Mouse (Mus musculus): ENCODE measurements at regions not wholly inside any gene's neighbourhood (a gene's known extent, or its start where the extent isn't known, plus 50 kb on each side); places are given as distances from the start of the nearest gene placed in this dataset.

GRCm38 (mm10) chr15:36909494-36909893, 98.1 kb downstream of the Zfp706 start:
- DNase-seq (ENCODE audit: low spot score) = no peak
- WGBS = 82% methylated on average over 3 of the region's 3 CpGs
- H3K27ac ChIP-seq (replicated peaks; ENCODE audit: low read depth, low read length) = no peak overlapping the region

GRCm38 (mm10) chr15:36906789-36907188, 100.8 kb downstream of the Zfp706 start:
- WGBS = 89% methylated on average over 5 of the region's 5 CpGs
- H3K4me3 ChIP-seq (replicated peaks; ENCODE audit: low read length) = no peak overlapping the region
- no peaks in the 10 kb centered on the region for H3K36me3 ChIP-seq (ENCODE audit: control insufficient read depth, insufficient read depth, low read length)
- H3K9ac ChIP-seq (ENCODE audit: low read depth, low read length, severe bottlenecking) = no peak overlapping the region
- H3K9me3 ChIP-seq (ENCODE audit: control insufficient read depth, low read length) = no peaks in the 10 kb centered on the region
- no peak overlapping the region for H3K27ac ChIP-seq (replicated peaks; ENCODE audit: low read depth, low read length)
- ATAC-seq (ENCODE audit: low FRiP score, low read depth) (no peak), DNase-seq (ENCODE audit: low spot score) (no peak)
- peaks cover 4% of the 10 kb centered on the region for H3K4me1 ChIP-seq (ENCODE audit: control insufficient read depth, insufficient read depth, low read length)
- TF ChIP-seq POLR2A (IDR thresholded peaks at IDR 0.05; ENCODE audit: borderline replicate concordance, extremely low read depth, insufficient read depth, insufficient read length) = no peak
- no peaks in the 10 kb centered on the region for H3K27me3 ChIP-seq (ENCODE audit: control insufficient read depth, insufficient read depth, low read length)
- H3K4me2 ChIP-seq (replicated peaks; ENCODE audit: low read depth, low read length, severe bottlenecking) = no peak overlapping the region

More at GRCm38 (mm10) chr15:36909494-36909893, 98.1 kb downstream of the Zfp706 start:
- ATAC-seq (ENCODE audit: low FRiP score, low read depth) = no peak
- H3K4me2 ChIP-seq (replicated peaks; ENCODE audit: low read depth, low read length, severe bottlenecking) = no peak overlapping the region
- H3K9me3 ChIP-seq (ENCODE audit: control insufficient read depth, low read length) = no peaks in the 10 kb centered on the region
- peaks cover 3% of the 10 kb centered on the region; the same call in 1 of the 2 replicates for H3K4me1 ChIP-seq (ENCODE audit: control insufficient read depth, insufficient read depth, low read length)
- H3K36me3 ChIP-seq (ENCODE audit: control insufficient read depth, insufficient read depth, low read length) = no peaks in the 10 kb centered on the region
- no peaks in the 10 kb centered on the region for H3K27me3 ChIP-seq (ENCODE audit: control insufficient read depth, insufficient read depth, low read length)
- no peak overlapping the region for H3K9ac ChIP-seq (ENCODE audit: low read depth, low read length, severe bottlenecking)
- no peak overlapping the region for H3K4me3 ChIP-seq (replicated peaks; ENCODE audit: low read length)
- TF ChIP-seq POLR2A (IDR thresholded peaks at IDR 0.05; ENCODE audit: borderline replicate concordance, extremely low read depth, insufficient read depth, insufficient read length) = no peak

GRCm38 (mm10) chr15:36906052-36906451, 101.5 kb downstream of the Zfp706 start:
- H3K27me3 ChIP-seq (ENCODE audit: control insufficient read depth, insufficient read depth, low read length) = no peaks in the 10 kb centered on the region
- WGBS = 55% methylated on average over 3 of the region's 3 CpGs
- no peak overlapping the region for H3K27ac ChIP-seq (replicated peaks; ENCODE audit: low read depth, low read length)
- H3K36me3 ChIP-seq (ENCODE audit: control insufficient read depth, insufficient read depth, low read length) = no peaks in the 10 kb centered on the region
- H3K9me3 ChIP-seq (ENCODE audit: control insufficient read depth, low read length) = no peaks in the 10 kb centered on the region
- no peak for TF ChIP-seq POLR2A (IDR thresholded peaks at IDR 0.05; ENCODE audit: borderline replicate concordance, extremely low read depth, insufficient read depth, insufficient read length)
- H3K9ac ChIP-seq (ENCODE audit: low read depth, low read length, severe bottlenecking) = no peak overlapping the region
- no peak for ATAC-seq (ENCODE audit: low FRiP score, low read depth)
- peaks cover 9% of the 10 kb centered on the region for H3K4me1 ChIP-seq (ENCODE audit: control insufficient read depth, insufficient read depth, low read length)
- no peak overlapping the region for H3K4me2 ChIP-seq (replicated peaks; ENCODE audit: low read depth, low read length, severe bottlenecking)
- H3K4me3 ChIP-seq (replicated peaks; ENCODE audit: low read length) = no peak overlapping the region
- DNase-seq (ENCODE audit: low spot score) = no peak

- Histone ChIP-seq H3K4me3 (replicated peaks; ENCODE audit: low read length) (no peak overlapping the region), H3K27me3 (ENCODE audit: control insufficient read depth, insufficient read depth, low read length) (no peaks in the 10 kb centered on the region), H3K4me1 (ENCODE audit: control insufficient read depth, insufficient read depth, low read length) (peaks cover 13% of the 10 kb centered on the region), H3K27ac (replicated peaks; ENCODE audit: low read depth, low read length) (no peak overlapping the region), H3K9ac (ENCODE audit: low read depth, low read length, severe bottlenecking) (no peak overlapping the region), H3K36me3 (ENCODE audit: control insufficient read depth, insufficient read depth, low read length) (no peaks in the 10 kb centered on the region), H3K9me3 (ENCODE audit: control insufficient read depth, low read length) (no peaks in the 10 kb centered on the region), H3K4me2 (replicated peaks; ENCODE audit: low read depth, low read length, severe bottlenecking) (no peak overlapping the region)
- TF ChIP-seq POLR2A (IDR thresholded peaks at IDR 0.05; ENCODE audit: borderline replicate concordance, extremely low read depth, insufficient read depth, insufficient read length) = no peak
- WGBS = 73% methylated on average over 5 of the region's 5 CpGs
- no peak for DNase-seq (ENCODE audit: low spot score)
- ATAC-seq (ENCODE audit: low FRiP score, low read depth) = no peak
These were observed 103.7 kb downstream of the Zfp706 start for GRCm38 (mm10) chr15:36903922-36904321.

- Histone ChIP-seq H3K36me3 (ENCODE audit: control insufficient read depth, insufficient read depth, low read length) (no peaks in the 10 kb centered on the region), H3K9me3 (ENCODE audit: control insufficient read depth, low read length) (no peaks in the 10 kb centered on the region), H3K4me3 (replicated peaks; ENCODE audit: low read length) (no peak overlapping the region), H3K9ac (ENCODE audit: low read depth, low read length, severe bottlenecking) (no peak overlapping the region), H3K27ac (replicated peaks; ENCODE audit: low read depth, low read length) (no peak overlapping the region), H3K4me2 (replicated peaks; ENCODE audit: low read depth, low read length, severe bottlenecking) (no peak overlapping the region), H3K27me3 (ENCODE audit: control insufficient read depth, insufficient read depth, low read length) (no peaks in the 10 kb centered on the region), H3K4me1 (ENCODE audit: control insufficient read depth, insufficient read depth, low read length) (peaks cover 13% of the 10 kb centered on the region)
- no peak for ATAC-seq (ENCODE audit: low FRiP score, low read depth)
- no peak for DNase-seq (ENCODE audit: low spot score)
- 42% methylated on average over 4 of the region's 4 CpGs for WGBS
- TF ChIP-seq POLR2A (IDR thresholded peaks at IDR 0.05; ENCODE audit: borderline replicate concordance, extremely low read depth, insufficient read depth, insufficient read length) = no peak
These were observed 104.3 kb downstream of the Zfp706 start for GRCm38 (mm10) chr15:36903309-36903708.

GRCm38 (mm10) chr15:36901830-36902285, 105.7 kb downstream of the Zfp706 start:
- ATAC-seq (ENCODE audit: low FRiP score, low read depth) (peak; percentile 77), DNase-seq (ENCODE audit: low spot score) (peak; percentile 46)
- Histone ChIP-seq H3K9me3 (ENCODE audit: control insufficient read depth, low read length) (no peaks in the 10 kb centered on the region), H3K4me1 (ENCODE audit: control insufficient read depth, insufficient read depth, low read length) (peaks cover 13% of the 10 kb centered on the region), H3K27me3 (ENCODE audit: control insufficient read depth, insufficient read depth, low read length) (no peaks in the 10 kb centered on the region), H3K27ac (replicated peaks; ENCODE audit: low read depth, low read length) (no peak overlapping the region), H3K4me2 (replicated peaks; ENCODE audit: low read depth, low read length, severe bottlenecking) (0 out of 2 replicates have a peak overlapping the region, but pooled peaks have one; percentile 13), H3K36me3 (ENCODE audit: control insufficient read depth, insufficient read depth, low read length) (no peaks in the 10 kb centered on the region), H3K9ac (ENCODE audit: low read depth, low read length, severe bottlenecking) (no peak overlapping the region; the same call in 1 of the 2 replicates), H3K4me3 (replicated peaks; ENCODE audit: low read length) (no peak overlapping the region)
- TF ChIP-seq POLR2A (IDR thresholded peaks at IDR 0.05; ENCODE audit: borderline replicate concordance, extremely low read depth, insufficient read depth, insufficient read length) = no peak
- WGBS = 8% methylated on average over 7 of the region's 7 CpGs

All from limb, embryonic 14.5 days (tissue).